Mouse (Mus musculus): ENCODE results near the gene Axl.

The Axl gene

DNA sequence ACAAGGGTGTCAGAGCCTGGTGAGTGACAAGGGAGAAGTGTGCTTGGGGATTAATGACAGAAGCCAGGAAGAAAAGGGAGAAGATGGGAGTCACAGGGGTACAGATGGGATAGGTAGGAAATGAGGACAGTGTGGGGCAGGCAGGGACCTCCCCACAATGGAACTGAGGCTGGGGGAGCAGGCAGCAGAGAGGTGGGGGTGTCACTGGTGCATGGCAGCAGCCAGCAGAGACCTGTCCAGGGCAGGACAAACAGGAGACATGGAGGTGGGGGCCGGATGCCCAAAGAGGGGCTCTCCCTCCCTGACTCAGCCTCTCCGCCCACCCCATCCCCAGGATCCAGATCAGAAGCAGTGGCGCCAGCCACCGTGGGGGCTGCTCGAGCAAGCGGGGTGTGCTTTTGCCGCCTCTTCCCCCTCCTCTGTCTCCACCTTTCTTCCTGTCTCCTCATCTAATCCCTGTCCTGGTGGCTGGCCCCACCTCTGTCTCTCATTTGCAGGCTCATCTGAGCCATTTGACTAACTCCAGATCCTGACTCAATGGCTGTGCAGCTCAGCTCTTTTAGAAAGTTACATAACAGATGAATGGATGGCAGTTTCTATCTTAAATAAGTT lies 77.9 kb downstream of the Axl start:
- no peak for DNase-seq (ENCODE audit: low read depth)

DNA sequence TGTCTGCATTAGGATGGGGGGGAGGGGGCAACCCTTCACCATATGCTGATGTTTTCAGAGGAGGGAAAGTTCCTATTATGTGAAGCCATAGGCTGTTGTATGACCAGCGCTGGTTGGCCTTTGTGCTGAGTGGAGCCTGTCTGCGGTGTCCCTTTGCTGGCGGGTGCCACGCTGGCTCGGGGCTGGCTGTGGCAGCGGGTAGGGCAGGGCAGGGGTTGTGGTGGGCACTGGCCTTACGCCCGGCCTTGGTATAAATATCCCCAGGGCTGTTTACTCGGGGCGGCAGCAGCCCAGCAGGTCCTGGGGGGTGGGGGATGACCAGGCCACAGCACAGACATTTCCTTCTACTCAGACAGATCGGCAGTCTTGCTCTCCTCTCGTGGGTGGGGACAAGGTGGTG lies 78.5 kb downstream of the Axl start:
- no peak for DNase-seq (ENCODE audit: low read depth)

DNA sequence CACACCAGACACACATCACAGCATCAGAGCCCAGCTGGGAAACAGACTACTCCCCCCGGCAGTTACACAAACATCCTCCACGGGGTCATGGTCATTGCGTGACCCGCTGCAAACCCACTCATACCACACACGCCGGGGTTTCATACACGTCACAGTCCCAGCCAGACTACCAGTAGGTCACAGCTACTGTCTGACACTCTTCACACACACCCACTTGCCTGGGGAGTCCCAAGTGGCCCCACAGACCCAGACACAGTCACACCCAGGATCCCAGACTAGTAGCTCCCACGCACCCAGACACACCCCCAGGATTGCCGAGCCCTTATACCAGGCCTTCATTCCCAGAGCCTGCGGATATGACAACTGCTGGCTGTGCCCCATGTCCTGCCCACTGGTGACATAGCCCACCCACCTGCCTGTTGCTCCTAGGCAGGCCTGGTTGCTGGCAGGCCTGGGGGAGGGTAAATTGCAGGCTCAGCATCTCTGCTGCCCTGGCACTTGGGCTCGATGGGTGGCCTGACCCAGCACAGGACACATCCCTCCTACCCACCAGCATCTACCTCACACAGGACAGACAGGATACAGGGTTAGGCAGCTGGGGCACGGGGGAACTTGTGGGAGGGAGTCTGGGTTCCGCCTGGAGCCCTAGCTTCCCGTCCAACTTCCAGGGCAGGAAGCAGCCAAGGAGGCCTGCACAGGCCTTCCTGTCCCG lies 80.8 kb downstream of the Axl start:
- peak; percentile 40 for DNase-seq (ENCODE audit: low read depth)

Measured in 416B (cell line).